Mouse (Mus musculus) right cerebral cortex, postnatal 10 days (tissue): ENCODE measurements around the gene Cpne7.
A peak's percentile ranks its signal among the peaks of the same experiment; 100 is the strongest.
"Not testable (repeated sequence)": the region's sequence is repeated elsewhere in the genome, so short reads cannot be mapped to it uniquely, and the experiment has no call there.

ENCODE experiments used
- DNase-seq, 2 experiments: peaks; one replicate each; pipeline ENCODE4 v3.0.0; 2021; ENCODE audit warnings: low spot score in 2 of 2

The Cpne7 gene

DNA sequence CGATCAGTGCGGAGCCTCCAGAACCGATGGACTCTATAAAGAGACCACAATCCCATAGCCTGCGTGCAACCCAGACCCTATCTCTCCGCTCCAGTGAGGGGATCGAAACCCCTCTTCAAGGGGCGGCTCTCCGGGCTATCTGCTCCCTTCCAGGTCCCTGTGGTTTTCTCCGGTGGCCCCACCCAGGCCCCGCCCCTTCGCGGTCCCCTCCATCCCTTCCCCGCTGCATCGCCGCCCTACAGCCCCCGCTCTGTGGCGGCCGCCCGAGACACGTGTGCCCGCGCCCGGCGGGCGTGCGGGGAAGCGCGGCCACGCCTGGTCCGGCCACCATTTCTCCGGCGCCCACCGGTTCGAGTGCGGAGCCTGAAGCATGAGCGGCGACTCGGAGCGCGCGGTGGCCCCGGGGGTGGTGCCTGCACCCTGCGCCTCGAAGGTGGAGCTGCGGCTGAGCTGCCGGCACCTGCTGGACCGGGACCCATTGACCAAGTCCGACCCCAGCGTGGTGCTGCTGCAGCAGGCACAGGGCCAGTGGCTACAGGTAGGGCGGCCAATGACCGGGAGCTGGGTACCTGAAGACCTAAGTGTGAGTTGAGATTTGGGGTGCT lies at the start of gene Cpne7:
Cpne7 (plus strand) TSS at position 248 of the 605 bp plus-strand sequence.
- peak; percentile 39 to 51 for DNase-seq

- DNase-seq: no peak
These were observed 46.0 kb upstream of the Cpne7 start for GRCm38 (mm10) chr8:123071176-123071575.

DNA sequence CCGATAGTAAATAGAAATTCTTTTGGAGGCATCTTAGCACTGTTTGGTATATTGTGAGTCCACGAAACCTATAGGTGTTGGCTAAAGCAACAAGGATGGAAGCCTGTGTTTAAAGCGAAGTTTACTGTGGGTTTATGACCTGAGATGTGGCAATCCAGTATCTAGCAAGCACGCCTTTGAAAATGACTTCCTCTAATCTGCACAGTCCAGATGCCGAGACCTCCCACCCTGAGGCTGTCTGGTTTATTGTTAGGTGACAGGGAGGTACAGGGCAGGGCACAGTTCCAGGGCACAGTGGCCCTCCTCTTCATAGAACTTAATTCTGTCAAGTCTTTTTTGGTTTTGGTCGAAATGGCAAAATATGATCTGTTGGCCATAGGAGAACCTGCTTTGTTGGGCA lies 40.0 kb upstream of the Cpne7 start:
- no peak for DNase-seq

DNA sequence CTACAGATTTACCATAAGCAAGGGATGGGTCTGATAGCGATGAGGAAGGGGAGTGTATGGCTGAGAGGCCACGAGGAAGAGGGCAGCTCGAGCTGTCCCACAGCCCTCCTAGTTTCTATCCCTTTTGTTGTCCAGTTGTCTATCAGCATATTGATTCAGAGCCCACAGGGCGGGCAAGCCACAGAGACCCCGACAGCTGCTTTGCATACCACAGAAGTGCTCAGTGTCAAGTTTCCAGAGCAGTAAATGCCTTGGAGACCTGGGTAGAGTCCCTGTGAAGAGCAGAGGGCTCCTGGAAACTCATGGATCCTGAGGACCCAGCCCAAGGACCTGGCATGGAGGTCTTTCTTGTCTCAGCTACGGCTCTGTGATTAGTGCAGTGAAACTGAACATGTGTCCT lies 34.2 kb upstream of the Cpne7 start:
- DNase-seq: no peak

- peak; percentile 72 to 86 for DNase-seq
These were observed 33.6 kb upstream of the Cpne7 start for GRCm38 (mm10) chr8:123083610-123084009.

DNA sequence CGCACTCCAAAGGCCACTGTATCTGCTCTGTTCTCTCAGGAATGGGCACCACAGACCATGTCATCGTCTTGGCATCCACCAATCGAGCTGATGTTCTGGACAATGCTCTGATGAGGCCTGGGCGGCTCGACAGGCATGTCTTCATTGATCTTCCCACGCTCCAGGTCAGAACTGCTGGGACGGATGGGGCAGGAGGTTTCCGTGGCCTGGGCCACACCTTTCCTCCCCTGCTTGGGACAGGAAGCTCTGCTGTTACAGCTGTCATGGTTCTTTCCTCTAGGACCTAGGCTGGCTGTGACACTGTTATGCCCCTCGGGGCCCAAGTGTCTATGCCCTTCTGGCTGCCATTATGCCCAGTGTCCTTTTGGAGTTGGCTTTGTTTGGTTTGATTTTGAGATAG lies 29.9 kb upstream of the Cpne7 start:
- no peak for DNase-seq

DNA sequence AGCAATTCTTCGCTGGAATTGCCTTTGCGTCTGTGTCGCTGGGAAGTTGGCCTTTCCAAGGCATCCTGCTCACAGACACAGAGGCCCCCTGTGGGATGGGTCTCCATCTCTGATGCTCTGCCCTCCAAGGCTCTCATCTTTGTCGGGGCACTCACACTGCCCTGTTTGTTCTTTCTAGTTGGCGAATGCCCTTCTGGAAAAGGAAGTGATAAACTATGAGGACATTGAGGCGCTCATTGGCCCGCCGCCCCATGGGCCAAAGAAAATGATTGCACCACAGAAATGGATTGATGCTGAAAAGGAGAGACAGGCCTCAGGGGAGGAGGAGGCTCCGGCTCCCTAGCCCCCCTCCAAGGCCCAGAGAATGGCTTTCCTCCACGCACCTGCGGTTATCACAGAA lies 20.0 kb upstream of the Cpne7 start:
- peak; percentile 73 to 74 for DNase-seq

- peak; percentile 76 to 77 for DNase-seq
These were observed 19.2 kb upstream of the Cpne7 start for GRCm38 (mm10) chr8:123097786-123098584.

DNA sequence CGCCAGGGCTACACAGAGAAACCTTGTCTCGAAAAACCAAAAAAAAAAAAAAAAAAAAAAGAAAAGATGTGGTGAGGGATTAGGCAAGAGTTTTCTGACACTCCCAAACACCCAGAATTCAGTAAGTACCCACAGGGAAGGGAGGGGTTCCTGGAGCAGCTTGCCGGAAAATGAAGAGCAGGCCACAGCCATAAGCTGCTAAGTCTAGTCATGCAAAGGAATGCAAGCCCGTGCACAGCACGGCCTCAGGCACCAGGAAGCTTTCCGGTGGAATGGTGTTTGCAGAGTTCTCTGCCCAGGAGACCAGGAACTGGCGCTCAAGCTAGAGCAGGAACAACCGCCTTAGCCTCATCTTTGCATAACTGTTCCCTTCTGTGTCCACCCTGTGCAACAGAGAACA lies 16.9 kb upstream of the Cpne7 start:
- DNase-seq: no peak

GRCm38 (mm10) chr8:123101244-123101643 lies 15.9 kb upstream of the Cpne7 start:
- DNase-seq: no peak

- peak; percentile 99 for DNase-seq
These were observed 15.2 kb upstream of the Cpne7 start, which contains the start of gene Rpl13 for GRCm38 (mm10) chr8:123101735-123102685. Rpl13 (plus strand) TSS chr8:123102350.

GRCm38 (mm10) chr8:123102855-123103254 lies 14.3 kb upstream of the Cpne7 start:
- not testable (repeated sequence) for DNase-seq

GRCm38 (mm10) chr8:123103285-123103684 lies 13.9 kb upstream of the Cpne7 start:
- no peak for DNase-seq

DNA sequence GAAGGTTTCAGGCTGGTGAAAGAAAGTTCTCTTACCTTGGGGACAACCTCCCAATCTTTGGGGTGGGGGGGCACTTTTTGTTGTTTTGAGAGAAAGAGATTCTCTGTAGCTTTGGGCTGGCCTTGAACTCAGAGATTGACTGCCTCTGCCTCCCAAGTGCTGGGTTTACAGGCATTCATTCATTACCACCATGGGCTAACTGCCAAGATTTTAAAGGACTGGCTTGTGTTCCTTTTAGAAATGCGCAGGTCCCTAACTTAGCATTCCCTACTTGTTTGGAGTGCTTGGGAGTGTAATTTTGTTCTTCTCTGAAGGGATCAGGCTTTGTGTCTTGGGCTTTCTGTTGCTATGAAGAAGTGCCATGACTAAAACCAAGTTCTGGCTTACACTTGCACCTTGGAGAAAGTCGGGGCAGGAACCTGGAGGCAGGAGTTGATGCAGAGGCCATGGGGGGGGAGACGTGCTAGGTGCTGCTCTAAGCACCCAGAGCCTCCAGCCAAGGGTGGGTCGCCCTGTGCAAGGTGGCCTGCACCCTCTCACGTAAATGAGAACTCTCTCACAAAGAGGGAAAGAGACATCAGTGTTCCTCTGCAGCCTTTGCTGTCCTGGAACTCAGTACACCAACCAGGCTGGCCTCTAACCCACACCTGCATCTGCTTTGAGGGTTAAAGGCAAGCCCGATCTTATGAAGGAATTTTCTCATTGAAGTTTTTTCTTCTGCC lies 13.0 kb upstream of the Cpne7 start:
- no peak for DNase-seq

DNA sequence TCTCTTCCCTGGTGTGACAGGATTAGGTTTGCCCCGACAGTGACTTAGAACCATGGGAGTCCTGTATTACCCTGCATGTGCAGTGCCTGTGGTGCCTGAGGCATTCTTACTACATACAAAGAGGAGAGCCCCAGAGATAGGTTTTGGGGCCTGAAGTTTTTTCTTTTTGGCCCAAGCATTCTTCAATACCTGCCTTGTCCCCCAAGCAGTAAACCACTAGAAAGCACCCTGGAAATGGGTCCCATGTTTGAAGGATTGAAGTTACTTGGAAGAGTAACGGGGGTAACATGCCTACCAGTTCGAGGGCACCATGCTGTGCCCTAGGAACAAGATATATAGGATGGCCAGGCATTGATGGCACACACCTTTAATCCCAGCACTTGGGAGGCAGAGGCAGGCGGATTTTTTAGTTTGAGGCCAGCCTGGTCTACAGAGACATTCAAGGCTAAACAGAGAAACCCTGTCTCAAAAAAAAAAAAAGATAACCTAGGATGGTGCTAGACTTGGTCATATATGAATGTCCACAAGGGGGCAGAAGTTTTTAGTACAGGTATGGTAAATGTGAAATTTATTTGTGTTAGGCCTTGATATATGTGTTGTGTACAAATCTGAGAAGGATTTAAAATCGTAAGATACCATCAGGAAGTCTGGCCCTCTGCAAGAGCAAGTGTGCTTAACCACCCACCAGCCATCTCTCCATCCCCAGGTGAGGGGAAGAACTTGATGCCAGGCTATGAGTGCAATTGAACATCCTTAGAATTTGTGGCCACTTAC lies 11.4 kb upstream of the Cpne7 start:
- no peak for DNase-seq

DNA sequence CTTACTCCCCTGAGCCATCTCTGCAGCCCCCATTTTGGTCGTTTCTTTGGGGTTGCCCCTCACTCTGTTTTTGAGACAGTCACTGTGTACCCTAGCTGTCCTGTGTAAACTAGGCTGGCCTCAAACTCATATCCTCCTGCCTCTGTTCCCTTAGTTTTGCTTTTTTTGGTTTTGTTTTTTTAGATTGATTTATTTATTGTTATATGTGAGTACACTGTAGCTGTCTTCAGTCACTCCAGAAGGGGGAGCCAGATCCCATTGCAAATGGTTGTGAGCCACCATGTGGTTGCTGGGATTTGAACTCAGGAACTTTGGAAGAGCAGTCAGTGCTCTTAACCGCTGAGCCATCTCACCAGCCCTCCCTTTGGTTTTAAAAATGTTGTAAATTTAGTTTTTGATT lies 10.6 kb upstream of the Cpne7 start:
- no peak for DNase-seq

DNA sequence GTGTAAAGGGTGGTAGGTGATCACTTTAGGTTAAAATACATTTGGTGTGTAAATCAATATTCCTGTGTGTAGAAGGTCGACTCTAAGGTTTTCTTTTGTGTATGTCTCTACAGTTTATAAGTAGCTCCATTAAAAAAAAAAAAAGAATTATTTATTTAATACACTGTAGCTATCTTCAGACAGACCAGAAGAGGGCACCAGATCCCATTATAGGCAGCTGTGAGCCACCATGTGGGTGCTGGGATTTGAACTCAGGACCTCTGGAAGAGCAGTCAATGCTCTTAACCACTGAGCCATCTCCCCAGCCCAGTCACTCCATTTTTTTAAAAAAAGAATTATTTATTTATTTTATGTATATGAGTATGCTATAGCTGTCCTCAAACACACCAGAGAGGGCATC lies 9.2 kb upstream of the Cpne7 start:
- DNase-seq: no peak

GRCm38 (mm10) chr8:123108953-123109352 lies 8.2 kb upstream of the Cpne7 start:
- no peak for DNase-seq

GRCm38 (mm10) chr8:123110649-123111048 lies 6.5 kb upstream of the Cpne7 start:
- DNase-seq: peak in 1 of 2 experiments; percentile 57

GRCm38 (mm10) chr8:123112892-123113291 lies 4.3 kb upstream of the Cpne7 start:
- no peak for DNase-seq
